Mouse (Mus musculus) lung, postnatal 0 days (tissue): ENCODE results near the gene Gab2. TPM values are rescaled to one million over a fixed set of nuclear protein-coding genes. Genes with fewer than 3 reads are reported as not detected.
A peak's percentile ranks its signal among the peaks of the same experiment; 100 is the strongest.

ENCODE experiments used
- ATAC-seq: fragments of 200-750 bp; cut with Nextera tagmentation; 2 replicates; pipeline ENCODE4 v1.8.0; 2017; ENCODE audit warnings: moderate library complexity
- DNase-seq: peaks from one replicate; pipeline ENCODE4 v3.0.0-alpha.2; 2016; ENCODE audit warnings: low spot score
- H3K27ac ChIP-seq: fragments of 300-500 bp; sonication (generic); 2 replicates; pipeline ENCODE4 v1.5.1; 2014; ENCODE audit warnings: antibody characterized with exemption, mild to moderate bottlenecking, low read length, mixed read lengths
- H3K27me3 ChIP-seq: fragments of 300-500 bp; sonication (generic); replicated peaks from 2 replicates; pipeline ENCODE4 v1.6.1; 2014; ENCODE audit warnings: low read length, mixed read lengths; ENCODE audit not compliant: insufficient read depth
- H3K36me3 ChIP-seq: fragments of 300-500 bp; sonication (generic); 2 replicates; pipeline ENCODE4 v1.6.1; 2014; ENCODE audit warnings: low read length, mixed read lengths; ENCODE audit not compliant: insufficient read depth
- H3K4me1 ChIP-seq: fragments of 300-500 bp; sonication (generic); 2 replicates; pipeline ENCODE4 v1.6.1; 2014; ENCODE audit warnings: antibody characterized with exemption, low read depth, low read length, mixed read lengths; ENCODE audit not compliant: insufficient read depth
- H3K4me2 ChIP-seq: fragments of 300-500 bp; sonication (generic); replicated peaks from 2 replicates; pipeline ENCODE4 v1.6.1; 2014; ENCODE audit warnings: low read depth, mild to moderate bottlenecking, low read length, moderate library complexity, mixed read lengths
- H3K4me3 ChIP-seq: fragments of 300-500 bp; sonication (generic); 2 replicates; pipeline ENCODE4 v1.5.1; 2014; ENCODE audit warnings: low read depth, low read length
- H3K9ac ChIP-seq: fragments of 300-500 bp; sonication (generic); replicated peaks from 2 replicates; pipeline ENCODE4 v1.6.1; 2014; ENCODE audit warnings: low read depth, mild to moderate bottlenecking
- H3K9me3 ChIP-seq: fragments of 300-500 bp; sonication (generic); 2 replicates; pipeline ENCODE4 v1.6.1; 2016; ENCODE audit warnings: low read length, mixed read lengths
- CTCF ChIP-seq: IDR thresholded peaks from 2 replicates; pipeline ENCODE4 v1.5.1; 2016; ENCODE audit warnings: antibody characterized with exemption, mild to moderate bottlenecking
- EP300 ChIP-seq: IDR thresholded peaks from 2 replicates; pipeline ENCODE4 v1.6.1; 2016; ENCODE audit warnings: antibody characterized with exemption, mild to moderate bottlenecking, control low read depth
- WGBS: fragments of 180-500 bp; shearing (Covaris S2); extraction: QIAGEN DNeasy Blood & Tissue Kit; methylation state at CpG from one replicate; pipeline ENCODE4 v1.1.7; 2014; 5-methylcytosine and 5-hydroxymethylcytosine counted together
- polyA plus RNA-seq: library from polyadenylated mRNA; unstranded; fragments of >200 nt; fragmentation: Nextera tagmentation; extraction: Ambion mirVana; gene quantifications from 2 replicates; pipeline ENCODE4 v1.2.1, GENCODE M21; 2015

The Gab2 gene
- polyA plus RNA-seq, 1 experiment from 2014 or later: 7.7 TPM

DNA sequence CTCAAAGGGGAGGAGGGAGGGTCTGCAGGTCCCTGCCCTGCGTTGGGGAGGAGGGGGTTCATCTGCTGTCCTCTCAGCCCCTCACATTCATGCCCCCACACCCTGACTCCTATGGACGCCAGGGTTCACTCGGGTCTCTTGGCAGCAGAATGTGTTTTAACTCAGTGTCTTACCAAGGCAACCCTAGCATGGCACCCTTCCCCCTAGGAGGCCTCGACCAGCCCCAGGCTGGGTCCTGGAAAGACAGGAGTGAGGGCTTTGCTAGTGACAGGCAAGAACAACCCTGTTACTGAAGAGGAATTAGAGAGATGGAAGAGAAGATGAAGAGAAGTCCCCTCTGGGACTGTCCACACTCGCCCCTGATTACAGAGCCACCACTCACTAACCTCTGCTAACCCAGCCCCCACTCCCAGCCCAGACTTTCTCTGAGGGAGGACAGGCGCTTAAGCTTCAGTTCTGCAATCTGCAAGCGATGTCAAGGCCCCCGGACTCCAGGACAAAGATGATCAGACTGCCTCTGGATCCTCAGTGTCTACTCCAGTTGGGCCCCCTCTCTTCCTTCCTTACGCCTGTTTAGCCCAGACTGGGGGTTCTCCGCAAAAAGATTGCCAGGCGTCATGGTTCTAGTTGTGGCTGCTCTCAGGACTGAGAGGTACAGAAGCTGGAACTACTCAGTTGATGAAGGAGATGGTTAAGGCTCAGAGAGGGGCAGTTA, 249.7 kb downstream of the Gab2 start:
- no peak for ATAC-seq
- Histone ChIP-seq H3K9ac (peak overlapping the region; percentile 55; the same call in 1 of the 2 replicates), H3K36me3 (no peaks in the 10 kb centered on the region), H3K9me3 (no peaks in the 10 kb centered on the region), H3K27ac (no peak overlapping the region), H3K27me3 (no peaks in the 10 kb centered on the region), H3K4me2 (peak overlapping the region; percentile 88), H3K4me1 (no peaks in the 10 kb centered on the region; the same call in 1 of the 2 replicates), H3K4me3 (peak overlapping the region; percentile 82)
- no peak for TF ChIP-seq CTCF
- TF ChIP-seq EP300: no peak
- WGBS: 61% methylated on average over 11 of the region's 11 CpGs
- no peak for DNase-seq

DNA sequence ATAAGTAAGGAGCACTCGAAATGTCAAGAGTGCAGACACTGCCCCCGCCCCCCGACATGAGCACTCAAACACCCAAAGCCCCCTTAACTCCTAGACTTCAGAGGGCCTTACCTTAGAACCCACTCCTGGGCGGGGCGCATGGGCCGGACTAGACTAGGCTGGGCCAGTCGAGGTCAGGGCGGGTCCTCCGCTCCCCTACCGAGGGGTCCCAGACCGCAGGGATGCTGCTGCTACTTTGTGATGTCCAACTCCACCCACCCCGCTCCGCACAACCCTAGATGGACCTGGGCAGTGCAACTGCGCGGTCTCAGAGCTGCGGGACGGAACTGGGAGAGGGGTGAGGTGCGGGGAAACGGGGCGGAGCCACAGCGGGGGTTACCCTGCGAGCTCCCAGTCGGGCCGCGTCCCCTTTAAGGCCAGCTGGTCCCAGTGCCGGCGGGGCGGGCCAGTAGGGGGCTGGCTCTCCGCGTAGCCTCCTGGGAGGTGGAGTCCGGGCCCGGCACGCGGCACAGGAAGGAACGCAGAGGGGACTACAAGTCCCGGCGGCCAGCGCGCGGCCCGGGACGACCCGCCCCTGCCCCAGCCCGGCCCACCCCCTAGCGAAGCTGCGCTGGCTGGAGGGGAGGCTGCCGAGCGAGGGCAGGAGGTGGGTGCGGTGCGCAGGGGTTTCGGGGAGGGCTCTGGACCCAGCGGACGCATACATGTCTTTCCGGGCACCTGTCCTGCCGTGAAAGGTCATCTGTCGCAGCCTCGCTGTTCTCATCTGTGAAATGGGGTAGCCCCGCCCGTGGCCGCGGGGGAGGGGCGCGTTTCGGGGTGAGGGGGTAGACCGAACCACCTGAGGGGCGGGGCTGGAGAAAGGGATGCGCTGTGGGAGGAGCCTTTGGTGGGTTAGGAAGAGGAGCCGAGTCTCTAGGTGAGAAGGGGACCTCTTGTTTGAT, 250.6 kb downstream of the Gab2 start, which contains the start of the genes Usp35 and Kctd21:
Gene Usp35, minus strand, starts transcription at position 295 of the 941 bp plus-strand sequence.
Gene Kctd21, plus strand, starts transcription at position 602 of the 941 bp plus-strand sequence.
- Histone ChIP-seq H3K9me3 (no peaks in the 10 kb centered on the region), H3K27ac (peak within 1 kb of the TSS; percentile 47; the same call in 1 of the 2 replicates)

DNA sequence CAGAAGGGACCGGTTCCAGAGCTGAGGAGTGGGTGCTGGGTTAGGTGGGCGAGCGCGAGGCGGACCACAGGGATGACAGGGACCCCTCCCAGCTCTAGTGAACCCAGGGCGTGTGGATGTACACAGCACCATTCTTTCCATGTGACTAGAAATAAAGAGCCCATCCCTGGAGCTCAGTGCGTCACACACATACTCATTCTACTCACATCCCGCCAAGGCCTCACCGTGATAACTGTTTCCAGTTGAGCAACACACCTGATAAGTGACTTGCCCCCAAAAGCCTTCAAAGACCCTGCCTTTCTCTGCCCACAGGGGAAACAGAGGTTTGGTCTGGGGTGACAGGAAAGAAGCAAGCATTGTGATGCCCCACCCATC, 251.3 kb downstream of the Gab2 start:
- peak overlapping the region; percentile 88 for H3K4me2 ChIP-seq
- H3K9ac ChIP-seq: peak overlapping the region; percentile 71
- no peak for TF ChIP-seq CTCF
- TF ChIP-seq EP300: no peak
- no peaks in the 10 kb centered on the region for H3K9me3 ChIP-seq
- H3K4me1 ChIP-seq: no peaks in the 10 kb centered on the region; the same call in 1 of the 2 replicates
- peak overlapping the region; percentile 47; the same call in 1 of the 2 replicates for H3K27ac ChIP-seq
- peak overlapping the region; percentile 82 for H3K4me3 ChIP-seq
- H3K36me3 ChIP-seq: no peaks in the 10 kb centered on the region
- no peaks in the 10 kb centered on the region for H3K27me3 ChIP-seq
- 4% methylated on average over 9 of the region's 9 CpGs for WGBS
- DNase-seq (peak; percentile 49), ATAC-seq (peak; percentile 21)

More for the DNA sequence above, 250.6 kb downstream of the Gab2 start, which contains the start of the genes Usp35 and Kctd21:
- H3K36me3 ChIP-seq: no peaks in the 10 kb centered on the region
- H3K4me3 ChIP-seq: peak within 1 kb of the TSS; percentile 82
- peak within 1 kb of the TSS; percentile 71 for H3K9ac ChIP-seq
- peak within 1 kb of the TSS; percentile 88 for H3K4me2 ChIP-seq
- ATAC-seq (peak; percentile 99), DNase-seq (peak; percentile 98)
- 2% methylated on average over 52 of the region's 68 CpGs for WGBS
- no peaks in the 10 kb centered on the region for H3K27me3 ChIP-seq
- TF ChIP-seq EP300 (no peak), CTCF (peak; percentile 58)
- H3K4me1 ChIP-seq: no peaks in the 10 kb centered on the region; the same call in 1 of the 2 replicates

DNA sequence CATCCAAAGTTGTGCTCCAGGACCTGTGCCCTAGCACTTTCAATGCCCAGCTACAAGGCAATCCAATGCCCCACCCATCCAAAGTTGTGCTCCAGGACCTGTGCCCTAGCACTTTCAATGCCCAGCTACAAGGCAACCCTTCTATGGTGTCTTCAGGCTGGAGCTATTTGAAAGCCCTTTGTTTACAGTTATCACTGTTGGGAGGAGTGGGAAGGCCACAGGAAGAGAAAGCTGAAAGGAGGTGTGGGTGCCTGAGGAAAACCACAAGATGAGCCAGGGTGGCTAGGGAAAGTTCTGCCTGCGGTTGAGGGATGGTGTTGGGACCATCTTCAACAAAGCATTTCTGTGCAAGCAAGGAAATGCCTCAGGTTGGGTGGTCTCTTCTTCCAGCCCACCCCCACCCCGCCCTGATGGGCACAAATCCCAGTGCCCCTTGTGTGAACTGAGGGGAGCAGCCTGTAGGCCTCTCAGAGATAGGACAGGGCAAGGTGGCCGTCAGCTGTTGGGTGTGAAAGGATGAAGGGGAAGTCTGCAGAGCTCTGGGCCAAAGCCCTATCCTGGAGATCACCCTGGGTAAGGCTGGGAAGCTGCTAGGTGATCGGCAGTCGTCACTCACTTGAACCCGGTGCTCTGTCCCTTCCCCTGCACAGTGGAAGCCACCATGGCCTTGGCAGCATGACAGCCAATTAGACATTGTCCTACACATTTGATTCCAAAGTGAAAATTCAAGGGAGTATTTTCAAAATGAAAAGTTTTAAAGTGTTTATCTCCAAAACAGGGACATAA, 251.9 kb downstream of the Gab2 start:
- WGBS: 67% methylated on average over 6 of the region's 6 CpGs
- peak overlapping the region; percentile 88; the same call in 1 of the 2 replicates for H3K4me2 ChIP-seq
- no peaks in the 10 kb centered on the region; the same call in 1 of the 2 replicates for H3K4me1 ChIP-seq
- H3K27me3 ChIP-seq: no peaks in the 10 kb centered on the region
- ATAC-seq (no peak), DNase-seq (no peak)
- no peaks in the 10 kb centered on the region for H3K9me3 ChIP-seq
- H3K27ac ChIP-seq: no peak overlapping the region
- TF ChIP-seq CTCF: no peak
- no peak for TF ChIP-seq EP300
- peak overlapping the region; percentile 82 for H3K4me3 ChIP-seq
- H3K9ac ChIP-seq: no peak overlapping the region
- H3K36me3 ChIP-seq: no peaks in the 10 kb centered on the region

DNA sequence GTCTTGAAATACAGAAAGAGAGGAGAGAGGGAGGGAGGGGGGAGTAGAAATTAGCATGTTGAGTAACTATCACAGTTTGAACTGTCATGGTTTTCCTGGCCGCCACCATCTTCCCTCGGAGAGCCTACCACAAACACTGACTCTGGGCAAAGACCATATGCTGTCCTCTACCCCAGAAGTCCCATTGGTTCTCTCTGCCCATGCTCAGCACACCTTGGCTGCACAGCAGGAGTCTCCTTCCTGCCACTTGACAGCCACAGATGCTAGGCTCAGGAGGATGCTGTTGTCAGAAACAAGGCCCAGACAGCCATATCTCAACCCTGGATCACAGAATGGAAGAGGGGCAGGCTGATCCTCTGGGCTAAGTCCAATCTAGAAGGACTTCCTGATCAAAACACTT, 253.0 kb downstream of the Gab2 start:
- H3K9ac ChIP-seq: no peak overlapping the region
- no peak for TF ChIP-seq EP300
- no peak for TF ChIP-seq CTCF
- H3K4me2 ChIP-seq: no peak overlapping the region
- 96% methylated on average over 2 of the region's 2 CpGs for WGBS
- no peak overlapping the region for H3K4me3 ChIP-seq
- no peaks in the 10 kb centered on the region for H3K9me3 ChIP-seq
- H3K36me3 ChIP-seq: no peaks in the 10 kb centered on the region
- no peak overlapping the region for H3K27ac ChIP-seq
- no peaks in the 10 kb centered on the region; the same call in 1 of the 2 replicates for H3K4me1 ChIP-seq
- no peak for ATAC-seq
- H3K27me3 ChIP-seq: no peaks in the 10 kb centered on the region
- DNase-seq: no peak
